Mouse (Mus musculus): ENCODE measurements at regions not wholly inside any gene's neighbourhood (a gene's known extent, or its start where the extent isn't known, plus 50 kb on each side); places are given as distances from the start of the nearest gene placed in this dataset.
"Not testable (repeated sequence)": the region's sequence is repeated elsewhere in the genome, so short reads cannot be mapped to it uniquely, and the experiment has no call there.

DNA sequence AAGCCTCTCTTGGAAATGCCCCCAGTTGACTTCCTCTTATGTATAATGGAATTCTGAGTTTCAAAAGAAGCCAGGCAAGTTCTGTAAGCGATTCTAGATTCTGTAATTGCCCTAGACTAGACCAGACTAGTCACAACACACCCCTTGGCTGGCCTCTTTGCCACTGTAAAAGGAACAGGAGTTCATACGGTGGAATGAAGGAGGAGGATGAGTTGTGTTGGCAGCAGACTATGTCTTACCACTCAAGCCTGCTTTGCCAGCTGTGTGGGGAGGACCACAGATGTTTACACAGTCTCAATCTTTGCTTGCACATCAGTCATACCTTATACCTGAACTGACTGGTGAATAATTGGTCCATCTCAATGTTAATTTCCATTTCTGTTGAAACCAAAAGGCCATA, 85.1 kb downstream of the Elovl4 start:
- Histone ChIP-seq H3K4me3 (ENCODE audit: insufficient read depth in 1 of 2, low read depth in 2 of 2, low read length in 2 of 2) (no peak overlapping the region), H3K27me3 (ENCODE audit: control insufficient read depth, insufficient read depth, low read length) (no peaks in the 10 kb centered on the region), H3K4me2 (ENCODE audit: low read depth) (no peak overlapping the region), H3K9me3 (ENCODE audit: control insufficient read depth, low read length) (no peaks in the 10 kb centered on the region), H3K27ac (no peak overlapping the region), H3K9ac (replicated peaks) (no peak overlapping the region), H3K4me1 (replicated peaks; ENCODE audit: control insufficient read depth in 2 of 2, insufficient read depth in 2 of 2, low read length in 1 of 2) (no peaks in the 10 kb centered on the region), H3K36me3 (replicated peaks; ENCODE audit: control insufficient read depth, insufficient read depth, low read depth) (no peaks in the 10 kb centered on the region)
- TF ChIP-seq EP300 (IDR thresholded peaks at IDR 0.05; ENCODE audit: low read depth) (no peak), CTCF (IDR thresholded peaks at IDR 0.05; ENCODE audit: low read depth) (no peak)
- no peak for ATAC-seq (ENCODE audit: insufficient read depth)
- WGBS (ENCODE audit: insufficient replicate concordance) = 38% methylated on average over 2 of the region's 2 CpGs
- DNase-seq (ENCODE audit: low read depth in 3 of 3, low spot score in 3 of 3) = no peak

DNA sequence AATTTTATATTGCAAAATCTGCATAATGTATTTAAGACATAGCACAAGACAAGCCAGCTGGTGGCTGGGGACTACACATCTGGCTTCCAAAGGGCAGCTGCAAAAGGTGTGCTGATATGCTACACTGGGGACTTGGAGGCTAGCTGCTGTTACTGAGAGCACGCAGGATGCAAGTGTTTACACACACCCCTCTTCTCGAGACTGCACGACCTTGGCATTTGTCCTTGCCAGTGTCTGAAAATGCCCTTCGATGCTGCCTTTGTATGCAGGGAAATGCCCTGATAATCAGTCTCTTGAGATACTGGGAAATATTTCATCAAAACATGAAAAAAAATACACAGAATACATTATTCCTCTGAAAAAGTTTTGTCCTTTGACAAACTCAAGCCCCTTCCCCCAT, 86.3 kb downstream of the Elovl4 start:
- no peak for ATAC-seq (ENCODE audit: insufficient read depth)
- no peaks in the 10 kb centered on the region for H3K4me1 ChIP-seq (replicated peaks; ENCODE audit: control insufficient read depth in 2 of 2, insufficient read depth in 2 of 2, low read length in 1 of 2)
- WGBS (ENCODE audit: insufficient replicate concordance) = 46% methylated on average over 4 of the region's 4 CpGs

GRCm38 (mm10) chr9:83718084-83718483, 88.0 kb downstream of the Elovl4 start:
- not testable (repeated sequence) for H3K4me3 ChIP-seq (ENCODE audit: insufficient read depth in 1 of 2, low read depth in 2 of 2, low read length in 2 of 2); H3K4me2 ChIP-seq (ENCODE audit: low read depth); ATAC-seq (ENCODE audit: insufficient read depth); H3K4me1 ChIP-seq (replicated peaks; ENCODE audit: control insufficient read depth in 2 of 2, insufficient read depth in 2 of 2, low read length in 1 of 2); DNase-seq (ENCODE audit: low read depth in 3 of 3, low spot score in 3 of 3); H3K27ac ChIP-seq; H3K27me3 ChIP-seq (ENCODE audit: control insufficient read depth, insufficient read depth, low read length); H3K9me3 ChIP-seq (ENCODE audit: control insufficient read depth, low read length); H3K36me3 ChIP-seq (replicated peaks; ENCODE audit: control insufficient read depth, insufficient read depth, low read depth); H3K9ac ChIP-seq (replicated peaks)
- WGBS (ENCODE audit: insufficient replicate concordance) = 49% methylated on average over 2 of the region's 2 CpGs

More for the DNA sequence above, 86.3 kb downstream of the Elovl4 start:
- no peak overlapping the region for H3K4me2 ChIP-seq (ENCODE audit: low read depth)
- H3K27ac ChIP-seq = no peak overlapping the region
- H3K9me3 ChIP-seq (ENCODE audit: control insufficient read depth, low read length) = no peaks in the 10 kb centered on the region
- no peak overlapping the region for H3K4me3 ChIP-seq (ENCODE audit: insufficient read depth in 1 of 2, low read depth in 2 of 2, low read length in 2 of 2)
- TF ChIP-seq CTCF (IDR thresholded peaks at IDR 0.05; ENCODE audit: low read depth) (no peak), EP300 (IDR thresholded peaks at IDR 0.05; ENCODE audit: low read depth) (no peak)
- no peaks in the 10 kb centered on the region for H3K27me3 ChIP-seq (ENCODE audit: control insufficient read depth, insufficient read depth, low read length)
- H3K36me3 ChIP-seq (replicated peaks; ENCODE audit: control insufficient read depth, insufficient read depth, low read depth) = no peaks in the 10 kb centered on the region
- no peak overlapping the region for H3K9ac ChIP-seq (replicated peaks)
- no peak for DNase-seq (ENCODE audit: low read depth in 3 of 3, low spot score in 3 of 3)

- Histone ChIP-seq H3K36me3 (replicated peaks; ENCODE audit: control insufficient read depth, insufficient read depth, low read depth) (no peaks in the 10 kb centered on the region), H3K9me3 (ENCODE audit: control insufficient read depth, low read length) (no peaks in the 10 kb centered on the region), H3K4me2 (ENCODE audit: low read depth) (no peak overlapping the region), H3K27ac (no peak overlapping the region), H3K27me3 (ENCODE audit: control insufficient read depth, insufficient read depth, low read length) (no peaks in the 10 kb centered on the region), H3K9ac (replicated peaks) (no peak overlapping the region), H3K4me1 (replicated peaks; ENCODE audit: control insufficient read depth in 2 of 2, insufficient read depth in 2 of 2, low read length in 1 of 2) (no peaks in the 10 kb centered on the region), H3K4me3 (ENCODE audit: insufficient read depth in 1 of 2, low read depth in 2 of 2, low read length in 2 of 2) (no peak overlapping the region)
- WGBS (ENCODE audit: insufficient replicate concordance) = 45% methylated on average over 5 of the region's 5 CpGs
- ATAC-seq (ENCODE audit: insufficient read depth) (no peak), DNase-seq (ENCODE audit: low read depth in 3 of 3, low spot score in 3 of 3) (no peak)
- no peak for TF ChIP-seq EP300 (IDR thresholded peaks at IDR 0.05; ENCODE audit: low read depth)
- TF ChIP-seq CTCF (IDR thresholded peaks at IDR 0.05; ENCODE audit: low read depth) = no peak
Measured at GRCm38 (mm10) chr9:83716101-83716763, 89.8 kb downstream of the Elovl4 start.

- TF ChIP-seq EP300 (IDR thresholded peaks at IDR 0.05; ENCODE audit: low read depth) = no peak
- TF ChIP-seq CTCF (IDR thresholded peaks at IDR 0.05; ENCODE audit: low read depth) = no peak
- no peak for ATAC-seq (ENCODE audit: insufficient read depth)
- no peak overlapping the region for H3K4me3 ChIP-seq (ENCODE audit: insufficient read depth in 1 of 2, low read depth in 2 of 2, low read length in 2 of 2)
- H3K4me2 ChIP-seq (ENCODE audit: low read depth) = no peak overlapping the region
- no peak overlapping the region for H3K27ac ChIP-seq
- H3K36me3 ChIP-seq (replicated peaks; ENCODE audit: control insufficient read depth, insufficient read depth, low read depth) = no peaks in the 10 kb centered on the region
- H3K9me3 ChIP-seq (ENCODE audit: control insufficient read depth, low read length) = no peaks in the 10 kb centered on the region
- no peak for DNase-seq (ENCODE audit: low read depth in 3 of 3, low spot score in 3 of 3)
- H3K4me1 ChIP-seq (replicated peaks; ENCODE audit: control insufficient read depth in 2 of 2, insufficient read depth in 2 of 2, low read length in 1 of 2) = no peaks in the 10 kb centered on the region
- no peaks in the 10 kb centered on the region for H3K27me3 ChIP-seq (ENCODE audit: control insufficient read depth, insufficient read depth, low read length)
- 44% methylated on average over 3 of the region's 3 CpGs for WGBS (ENCODE audit: insufficient replicate concordance)
- H3K9ac ChIP-seq (replicated peaks) = no peak overlapping the region
Measured at GRCm38 (mm10) chr9:83707361-83707760, 98.7 kb downstream of the Elovl4 start.
